Mouse (Mus musculus) CH12.LX (cell line): ENCODE measurements around the gene Jmjd8. TPM values are rescaled to one million over a fixed set of nuclear protein-coding genes. Genes with fewer than 3 reads are reported as not detected.

Source experiments
- DNase-seq: peaks from one replicate; pipeline ENCODE4 v3.0.0-alpha.2; 2013; ENCODE audit errors: extremely low read depth
- H3K27ac ChIP-seq: 2 replicates; pipeline ENCODE4 v1.5.1; 2012; ENCODE audit warnings: low read depth, mild to moderate bottlenecking, control low read depth, moderate library complexity; ENCODE audit not compliant: insufficient read depth
- H3K27me3 ChIP-seq: replicated peaks from 2 replicates; pipeline ENCODE3; 2012; ENCODE audit warnings: inconsistent platforms
- H3K36me3 ChIP-seq, 2 experiments: replicated peaks in 1 of 2; 2 replicates each; pipeline versions ENCODE3 to v1.6.1; 2012; ENCODE audit warnings: inconsistent platforms in 1 of 2, low read length in 1 of 2, mild to moderate bottlenecking in 1 of 2, mixed read lengths in 1 of 2, moderate library complexity in 1 of 2; ENCODE audit not compliant: control insufficient read depth in 1 of 2, insufficient read depth in 1 of 2
- H3K4me1 ChIP-seq, 2 experiments: 2 replicates each; pipeline ENCODE4 v1.6.1; 2012; ENCODE audit warnings: inconsistent platforms in 1 of 2, moderate library complexity in 1 of 2; ENCODE audit not compliant: insufficient read depth in 2 of 2, control insufficient read depth in 1 of 2
- H3K4me2 ChIP-seq: 2 replicates; pipeline ENCODE4 v1.6.1; 2012; ENCODE audit warnings: low read depth, mild to moderate bottlenecking, control low read depth; ENCODE audit not compliant: poor library complexity, insufficient read depth, severe bottlenecking
- H3K4me3 ChIP-seq, 3 experiments: fragments of 150-350 bp in 1 of 3; sonication (generic) in 1 of 3; replicated peaks in 1 of 3; 2 replicates each; pipeline versions ENCODE3 to v1.5.1; 2011 to 2012; ENCODE audit warnings: low read depth in 2 of 3, low read length in 2 of 3, mild to moderate bottlenecking in 2 of 3, moderate library complexity in 2 of 3, control low read depth in 1 of 3, improper control_type of control experiment in 1 of 3, inconsistent platforms in 1 of 3, mixed read lengths in 1 of 3; ENCODE audit not compliant: poor library complexity in 1 of 3
- H3K79me2 ChIP-seq: replicated peaks from 2 replicates; pipeline ENCODE4 v1.6.1; 2012; ENCODE audit warnings: mild to moderate bottlenecking, moderate library complexity; ENCODE audit not compliant: control insufficient read depth, poor library complexity, insufficient read depth, severe bottlenecking; ENCODE audit errors: extremely low read depth
- H3K9ac ChIP-seq: 2 replicates; pipeline ENCODE4 v1.6.1; 2012; ENCODE audit warnings: low read depth, mild to moderate bottlenecking, control low read depth, moderate library complexity; ENCODE audit not compliant: insufficient read depth
- H3K9me3 ChIP-seq: replicated peaks from 2 replicates; pipeline ENCODE3; 2012; ENCODE audit warnings: low read length, inconsistent platforms, mixed read lengths
- BHLHE40 ChIP-seq: IDR thresholded peaks from 2 replicates; pipeline ENCODE4 v1.6.1; 2011; ENCODE audit warnings: mild to moderate bottlenecking, low read depth, low read length, improper control_type of control experiment
- CTCF ChIP-seq, 2 experiments: IDR thresholded peaks in 1 of 2; conservative IDR thresholded peaks in 1 of 2; 2 replicates each; pipeline ENCODE4 v1.5.1; 2011 to 2012; ENCODE audit warnings: low read depth in 2 of 2, low read length in 2 of 2, improper control_type of control experiment in 1 of 2, inconsistent platforms in 1 of 2, mild to moderate bottlenecking in 1 of 2, moderate library complexity in 1 of 2
- ELF1 ChIP-seq: IDR thresholded peaks from 2 replicates; pipeline ENCODE4 v1.6.1; 2014; ENCODE audit warnings: low read depth, mild to moderate bottlenecking, inconsistent platforms, low read length, improper control_type of control experiment
- EP300 ChIP-seq: IDR thresholded peaks from 2 replicates; pipeline ENCODE4 v1.6.1; 2011; ENCODE audit warnings: low read length, improper control_type of control experiment
- ETS1 ChIP-seq: conservative IDR thresholded peaks from 2 replicates; pipeline ENCODE4 v1.6.1; 2012; ENCODE audit warnings: low read depth, mild to moderate bottlenecking, inconsistent platforms, low read length, improper control_type of control experiment, moderate library complexity
- GABPA ChIP-seq: IDR thresholded peaks from 2 replicates; pipeline ENCODE4 v1.6.1; 2012; ENCODE audit warnings: low read depth, low read length, improper control_type of control experiment, inconsistent platforms; ENCODE audit not compliant: insufficient replicate concordance
- HCFC1 ChIP-seq: IDR thresholded peaks from 2 replicates; pipeline ENCODE4 v1.6.1; 2012; ENCODE audit warnings: low read depth, mild to moderate bottlenecking, inconsistent platforms, low read length, improper control_type of control experiment
- JUN ChIP-seq: IDR thresholded peaks from 2 replicates; pipeline ENCODE4 v1.6.1; 2011; ENCODE audit warnings: low read depth, mild to moderate bottlenecking, low read length, improper control_type of control experiment, moderate library complexity; ENCODE audit not compliant: insufficient read depth
- JUND ChIP-seq: conservative IDR thresholded peaks from 2 replicates; pipeline ENCODE4 v1.6.1; 2011; ENCODE audit warnings: low read depth, low read length, improper control_type of control experiment
- MAX ChIP-seq: IDR thresholded peaks from 2 replicates; pipeline ENCODE4 v1.6.1; 2011; ENCODE audit warnings: low read length, improper control_type of control experiment
- MYC ChIP-seq: IDR thresholded peaks from 2 replicates; pipeline ENCODE4 v1.6.1; 2011; ENCODE audit warnings: low read depth, mild to moderate bottlenecking, improper control_type of control experiment, low read length
- POLR2AphosphoS2 ChIP-seq: IDR thresholded peaks from 2 replicates; pipeline ENCODE4 v1.6.1; 2011; ENCODE audit warnings: low read depth, low read length, improper control_type of control experiment
- SIN3A ChIP-seq: IDR thresholded peaks from 2 replicates; pipeline ENCODE4 v1.6.1; 2012; ENCODE audit warnings: low read length, improper control_type of control experiment, inconsistent platforms
- SMC3 ChIP-seq: IDR thresholded peaks from 2 replicates; pipeline ENCODE4 v1.6.1; 2011; ENCODE audit warnings: low read depth, low read length, improper control_type of control experiment
- TBP ChIP-seq: conservative IDR thresholded peaks from 2 replicates; pipeline ENCODE4 v1.6.1; 2011; ENCODE audit warnings: low read depth, low read length, improper control_type of control experiment
- UBTF ChIP-seq: IDR thresholded peaks from 2 replicates; pipeline ENCODE4 v1.6.1; 2012; ENCODE audit warnings: low read depth, mild to moderate bottlenecking, inconsistent platforms, low read length, improper control_type of control experiment, moderate library complexity
- USF1 ChIP-seq: IDR thresholded peaks from 2 replicates; pipeline ENCODE4 v1.6.1; 2014; ENCODE audit warnings: low read depth, mild to moderate bottlenecking, inconsistent platforms, low read length, improper control_type of control experiment
- ZC3H11A ChIP-seq: IDR thresholded peaks from 2 replicates; pipeline ENCODE4 v1.6.1; 2012; ENCODE audit warnings: low read depth, mild to moderate bottlenecking, inconsistent platforms, low read length, improper control_type of control experiment
- ZMIZ1 ChIP-seq: IDR thresholded peaks from 2 replicates; pipeline ENCODE4 v1.6.1; 2012; ENCODE audit warnings: low read depth, mild to moderate bottlenecking, inconsistent platforms, low read length, improper control_type of control experiment
- dilution Hi-C: fragments of 300-500 bp; cut with MboI; formaldehyde crosslinking; loops from 2 replicates; pipeline ENCODE4 v1.14.3; 2020; ENCODE audit warnings: low sequenced_read_pairs; ENCODE audit not compliant: extremely low pct_unique_long_range_greater_than_20kb, extremely low pct_ligation_motif_present
- in situ Hi-C: fragments of 300-500 bp; cut with MboI; formaldehyde crosslinking; loops from 3 replicates; pipeline ENCODE4 v1.14.3; 2019; ENCODE audit warnings: low sequenced_read_pairs, low pct_ligation_motif_present, low pct_unique_long_range_greater_than_20kb, mixed read lengths
- polyA plus RNA-seq: library from polyadenylated mRNA; unstranded; fragments of >175 nt; gene quantifications from 2 replicates; pipeline ENCODE4 v1.2.1, GENCODE M21; 2012; ENCODE audit warnings: low read depth; ENCODE audit not compliant: insufficient read length
- total RNA-seq, 2 experiments: library from RNA; depleted of rRNA; stranded (reverse); fragments of 300-350 nt in 1 of 2; fragments of >200 nt in 1 of 2; gene quantifications; 2 replicates each; pipeline ENCODE4 v1.2.3; 2012 to 2014

Jmjd8 gene
- total and polyA plus RNA-seq, 3 experiments = 4.8 to 8.3 (median 7.7) TPM

- in situ Hi-C loops (loop anchor here (5.0 kb wide), 3 partner anchors 37 to 212 kb away; partner anchors contain the start of genes Decr2 and Rab40c), dilution Hi-C loops (no loop called here)
- H3K9ac ChIP-seq = no peak within 1 kb of the TSS
- TF ChIP-seq GABPA (no peak), BHLHE40 (no peak), ETS1 (no peak), USF1 (no peak), SMC3 (no peak), ELF1 (no peak), MYC (no peak), ZC3H11A (no peak), HCFC1 (no peak), SIN3A (no peak), EP300 (no peak), CTCF (conservative IDR thresholded peaks at IDR 0.05 in 1 of 2, IDR thresholded peaks at IDR 0.05 in 1 of 2; ENCODE audit: low read depth in 2 of 2, low read length in 2 of 2) (no peak), MAX (no peak), JUND (no peak), ZMIZ1 (no peak), TBP (no peak), JUN (no peak), UBTF (no peak)
- no peak within 1 kb of the TSS for H3K4me3 ChIP-seq
- H3K27ac ChIP-seq = no peak within 1 kb of the TSS
- peaks cover 4 to 11% of the 10 kb centered on the region in 2 experiments for H3K4me1 ChIP-seq
- no peaks in the 10 kb centered on the region for H3K27me3 ChIP-seq
- no peak for DNase-seq
- H3K9me3 ChIP-seq = no peaks in the 10 kb centered on the region
- H3K36me3 ChIP-seq = peaks cover 60 to 87% of the 10 kb centered on the region in 2 experiments
- no peak within 1 kb of the TSS for H3K4me2 ChIP-seq
- H3K79me2 ChIP-seq = no peaks in the 10 kb centered on the region
Measured at GRCm38 (mm10) chr17:25880196-25880910, 51.7 kb downstream of the Jmjd8 start, which contains the start of gene Wfikkn1. TSS of gene Wfikkn1 (minus strand) at chr17:25880858.

GRCm38 (mm10) chr17:25880913-25881641, 52.4 kb downstream of the Jmjd8 start:
- H3K9ac ChIP-seq = no peak overlapping the region
- H3K4me2 ChIP-seq = no peak overlapping the region
- no peaks in the 10 kb centered on the region for H3K79me2 ChIP-seq
- in situ Hi-C loops (loop anchor here (5.0 kb wide), 3 partner anchors 36 to 211 kb away; partner anchors contain the start of genes Decr2 and Rab40c), dilution Hi-C loops (no loop called here)
- H3K36me3 ChIP-seq = peaks cover 60 to 94% of the 10 kb centered on the region in 2 experiments
- no peak overlapping the region for H3K4me3 ChIP-seq
- TF ChIP-seq POLR2AphosphoS2 = 0 out of 2 replicates have a peak, but pooled peaks have one; percentile 49
- no peak for TF ChIP-seq UBTF
- H3K9me3 ChIP-seq = no peaks in the 10 kb centered on the region
- H3K27ac ChIP-seq = no peak overlapping the region
- H3K27me3 ChIP-seq = no peaks in the 10 kb centered on the region
- DNase-seq = no peak
- H3K4me1 ChIP-seq = peaks cover 4 to 12% of the 10 kb centered on the region in 2 experiments

Other genes starting within 250 kb of the Jmjd8 start
Only the 20 nearest of the 28 such genes appear.
- gene Rpusd1, start 101.2 kb upstream of the Jmjd8 start, total RNA-seq (2012; rRNA removed) = 5.8 and 7.2 TPM in 2 replicates
- gene Rpusd1, start 101.2 kb upstream of the Jmjd8 start, total RNA-seq (2014; rRNA removed) = 4.4 and 5.6 TPM in 2 replicates
- gene Rpusd1, start 101.2 kb upstream of the Jmjd8 start, polyA plus RNA-seq = 11.7 and 13.8 TPM in 2 replicates
- gene Mslnl, start 92.8 kb upstream of the Jmjd8 start, total RNA-seq (2012; rRNA removed) = not detected in 2 replicates
- not detected in 2 replicates for gene Mslnl, start 92.8 kb upstream of the Jmjd8 start, total RNA-seq (2014; rRNA removed)
- gene Mslnl, start 92.8 kb upstream of the Jmjd8 start, polyA plus RNA-seq = not detected in 2 replicates
- not detected in 2 replicates for gene Msln, start 74.5 kb upstream of the Jmjd8 start, total RNA-seq (2012; rRNA removed)
- gene Msln, start 74.5 kb upstream of the Jmjd8 start, total RNA-seq (2014; rRNA removed) = not detected in 2 replicates
- not detected in 2 replicates for gene Msln, start 74.5 kb upstream of the Jmjd8 start, polyA plus RNA-seq
- 22.0 and 23.4 TPM in 2 replicates for gene Narfl, start 55.1 kb upstream of the Jmjd8 start, total RNA-seq (2012; rRNA removed)
- gene Narfl, start 55.1 kb upstream of the Jmjd8 start, total RNA-seq (2014; rRNA removed) = 16.5 and 17.0 TPM in 2 replicates
- 12.1 and 13.3 TPM in 2 replicates for gene Narfl, start 55.1 kb upstream of the Jmjd8 start, polyA plus RNA-seq
- gene Haghl, start 43.2 kb upstream of the Jmjd8 start, total RNA-seq (2012; rRNA removed) = 14.5 and 16.0 TPM in 2 replicates
- 7.3 and 7.4 TPM in 2 replicates for gene Haghl, start 43.2 kb upstream of the Jmjd8 start, total RNA-seq (2014; rRNA removed)
- 7.4 and 7.8 TPM in 2 replicates for gene Haghl, start 43.2 kb upstream of the Jmjd8 start, polyA plus RNA-seq
- 0.13 and 0.25 TPM in 2 replicates for gene Ccdc78, start 42.3 kb upstream of the Jmjd8 start, total RNA-seq (2012; rRNA removed)
- 0.13 TPM in 1 of 2 replicates, not detected in the other for gene Ccdc78, start 42.3 kb upstream of the Jmjd8 start, total RNA-seq (2014; rRNA removed)
- 0.40 and 0.49 TPM in 2 replicates for gene Ccdc78, start 42.3 kb upstream of the Jmjd8 start, polyA plus RNA-seq
- gene Fam173a, start 36.0 kb upstream of the Jmjd8 start, total RNA-seq (2012; rRNA removed) = 55.0 and 68.3 TPM in 2 replicates
- 21.9 and 25.5 TPM in 2 replicates for gene Fam173a, start 36.0 kb upstream of the Jmjd8 start, total RNA-seq (2014; rRNA removed)
- gene Fam173a, start 36.0 kb upstream of the Jmjd8 start, polyA plus RNA-seq = 25.5 and 27.8 TPM in 2 replicates
- not detected in 2 replicates for gene AC134908.4, start 33.2 kb upstream of the Jmjd8 start, total RNA-seq (2012; rRNA removed)
- gene AC134908.4, start 33.2 kb upstream of the Jmjd8 start, total RNA-seq (2014; rRNA removed) = not detected in 2 replicates
- not detected in 2 replicates for gene AC134908.4, start 33.2 kb upstream of the Jmjd8 start, polyA plus RNA-seq
- 49.8 and 50.1 TPM in 2 replicates for gene Metrn, start 31.7 kb upstream of the Jmjd8 start, total RNA-seq (2012; rRNA removed)
- gene Metrn, start 31.7 kb upstream of the Jmjd8 start, total RNA-seq (2014; rRNA removed) = 18.1 and 23.7 TPM in 2 replicates
- gene Metrn, start 31.7 kb upstream of the Jmjd8 start, polyA plus RNA-seq = 16.9 and 17.7 TPM in 2 replicates
- not detected in 2 replicates for gene Fbxl16, start 19.8 kb upstream of the Jmjd8 start, total RNA-seq (2012; rRNA removed)
- gene Fbxl16, start 19.8 kb upstream of the Jmjd8 start, total RNA-seq (2014; rRNA removed) = not detected in 2 replicates
- gene Fbxl16, start 19.8 kb upstream of the Jmjd8 start, polyA plus RNA-seq = not detected in 2 replicates
- 27.2 and 28.6 TPM in 2 replicates for gene Wdr24, start 5.2 kb upstream of the Jmjd8 start, total RNA-seq (2012; rRNA removed)
- 17.3 and 20.9 TPM in 2 replicates for gene Wdr24, start 5.2 kb upstream of the Jmjd8 start, total RNA-seq (2014; rRNA removed)
- gene Wdr24, start 5.2 kb upstream of the Jmjd8 start, polyA plus RNA-seq = 16.9 and 20.4 TPM in 2 replicates
- gene Stub1, start 4.5 kb downstream of the Jmjd8 start, total RNA-seq (2012; rRNA removed) = 98.3 and 107 TPM in 2 replicates
- gene Stub1, start 4.5 kb downstream of the Jmjd8 start, total RNA-seq (2014; rRNA removed) = 60.4 and 62.9 TPM in 2 replicates
- gene Stub1, start 4.5 kb downstream of the Jmjd8 start, polyA plus RNA-seq = 84.8 and 87.1 TPM in 2 replicates
- 1.9 and 2.4 TPM in 2 replicates for gene Rhbdl1, start 8.4 kb downstream of the Jmjd8 start, total RNA-seq (2012; rRNA removed)
- gene Rhbdl1, start 8.4 kb downstream of the Jmjd8 start, total RNA-seq (2014; rRNA removed) = not detected in 2 replicates
- 2.8 and 4.6 TPM in 2 replicates for gene Rhbdl1, start 8.4 kb downstream of the Jmjd8 start, polyA plus RNA-seq
- 3.1 and 3.8 TPM in 2 replicates for gene Gm20683, start 12.9 kb downstream of the Jmjd8 start, total RNA-seq (2012; rRNA removed)
- gene Gm20683, start 12.9 kb downstream of the Jmjd8 start, total RNA-seq (2014; rRNA removed) = 0.96 and 1.3 TPM in 2 replicates
- 1.4 and 4.8 TPM in 2 replicates for gene Gm20683, start 12.9 kb downstream of the Jmjd8 start, polyA plus RNA-seq
- 16.2 and 26.1 TPM in 2 replicates for gene Rhot2, start 16.0 kb downstream of the Jmjd8 start, total RNA-seq (2012; rRNA removed)
- 17.3 and 19.5 TPM in 2 replicates for gene Rhot2, start 16.0 kb downstream of the Jmjd8 start, total RNA-seq (2014; rRNA removed)
- gene Rhot2, start 16.0 kb downstream of the Jmjd8 start, polyA plus RNA-seq = 33.8 and 51.5 TPM in 2 replicates
- 31.9 and 38.0 TPM in 2 replicates for gene Wdr90, start 32.6 kb downstream of the Jmjd8 start, total RNA-seq (2012; rRNA removed)
- gene Wdr90, start 32.6 kb downstream of the Jmjd8 start, total RNA-seq (2014; rRNA removed) = 16.0 and 17.5 TPM in 2 replicates
- 19.9 and 23.8 TPM in 2 replicates for gene Wdr90, start 32.6 kb downstream of the Jmjd8 start, polyA plus RNA-seq
- gene Mcrip2, start 39.9 kb downstream of the Jmjd8 start, total RNA-seq (2012; rRNA removed) = 16.1 and 16.5 TPM in 2 replicates
- gene Mcrip2, start 39.9 kb downstream of the Jmjd8 start, total RNA-seq (2014; rRNA removed) = 0.82 and 1.4 TPM in 2 replicates
- gene Mcrip2, start 39.9 kb downstream of the Jmjd8 start, polyA plus RNA-seq = 1.7 and 2.2 TPM in 2 replicates
- 43.6 and 52.5 TPM in 2 replicates for gene Mettl26, start 46.2 kb downstream of the Jmjd8 start, total RNA-seq (2012; rRNA removed)
- gene Mettl26, start 46.2 kb downstream of the Jmjd8 start, total RNA-seq (2014; rRNA removed) = 31.9 and 33.0 TPM in 2 replicates
- gene Mettl26, start 46.2 kb downstream of the Jmjd8 start, polyA plus RNA-seq = 29.8 and 32.0 TPM in 2 replicates
- 0.25 and 0.34 TPM in 2 replicates for gene Wfikkn1, start 52.0 kb downstream of the Jmjd8 start, total RNA-seq (2012; rRNA removed)
- gene Wfikkn1, start 52.0 kb downstream of the Jmjd8 start, total RNA-seq (2014; rRNA removed) = 0.11 TPM in 1 of 2 replicates, not detected in the other
- 0.48 and 0.69 TPM in 2 replicates for gene Wfikkn1, start 52.0 kb downstream of the Jmjd8 start, polyA plus RNA-seq
- gene Rab40c, start 90.9 kb downstream of the Jmjd8 start, total RNA-seq (2012; rRNA removed) = 6.6 and 8.0 TPM in 2 replicates
- gene Rab40c, start 90.9 kb downstream of the Jmjd8 start, total RNA-seq (2014; rRNA removed) = 7.9 and 9.2 TPM in 2 replicates
- 14.4 and 14.8 TPM in 2 replicates for gene Rab40c, start 90.9 kb downstream of the Jmjd8 start, polyA plus RNA-seq